Mouse (Mus musculus): ENCODE measurements around the gene Aff1.

The Aff1 gene

GRCm38 (mm10) chr5:103691624-103692530 is at the start of gene Aff1:
TSS of gene Aff1 (plus strand) at chr5:103692374.
- peak; percentile 90 to 93 for DNase-seq (ENCODE audit: low spot score in 2 of 2)

- DNase-seq (ENCODE audit: low spot score in 2 of 2): no peak
Observed at GRCm38 (mm10) chr5:103644167-103644566, 48.0 kb upstream of the Aff1 start.

- no peak for DNase-seq (ENCODE audit: low spot score in 2 of 2)
Observed at GRCm38 (mm10) chr5:103647320-103647719, 44.9 kb upstream of the Aff1 start.

- DNase-seq (ENCODE audit: low spot score in 2 of 2): no peak
Observed at GRCm38 (mm10) chr5:103654225-103654624, 37.9 kb upstream of the Aff1 start.

- no peak for DNase-seq (ENCODE audit: low spot score in 2 of 2)
Observed at GRCm38 (mm10) chr5:103654780-103655179, 37.4 kb upstream of the Aff1 start.

GRCm38 (mm10) chr5:103655346-103656118 is 36.6 kb upstream of the Aff1 start, which contains the start of gene 1700016H13Rik:
TSS of gene 1700016H13Rik (minus strand) at chr5:103656010.
- peak; percentile 78 to 79 for DNase-seq (ENCODE audit: low spot score in 2 of 2)

GRCm38 (mm10) chr5:103658921-103659320 is 33.3 kb upstream of the Aff1 start:
- no peak for DNase-seq (ENCODE audit: low spot score in 2 of 2)

GRCm38 (mm10) chr5:103659571-103659970 is 32.6 kb upstream of the Aff1 start:
- no peak for DNase-seq (ENCODE audit: low spot score in 2 of 2)

- no peak for DNase-seq (ENCODE audit: low spot score in 2 of 2)
Observed at GRCm38 (mm10) chr5:103664932-103665331, 27.2 kb upstream of the Aff1 start.

- no peak for DNase-seq (ENCODE audit: low spot score in 2 of 2)
Observed at GRCm38 (mm10) chr5:103665876-103666275, 26.3 kb upstream of the Aff1 start.

- DNase-seq (ENCODE audit: low spot score in 2 of 2): no peak
Observed at GRCm38 (mm10) chr5:103671858-103672257, 20.3 kb upstream of the Aff1 start.

GRCm38 (mm10) chr5:103673611-103674010 is 18.6 kb upstream of the Aff1 start:
- no peak for DNase-seq (ENCODE audit: low spot score in 2 of 2)

- DNase-seq (ENCODE audit: low spot score in 2 of 2): no peak
Observed at GRCm38 (mm10) chr5:103674482-103674881, 17.7 kb upstream of the Aff1 start.

- DNase-seq (ENCODE audit: low spot score in 2 of 2): no peak
Observed at GRCm38 (mm10) chr5:103676289-103676881, 15.8 kb upstream of the Aff1 start.

GRCm38 (mm10) chr5:103677894-103678293 is 14.3 kb upstream of the Aff1 start:
- no peak for DNase-seq (ENCODE audit: low spot score in 2 of 2)

- no peak for DNase-seq (ENCODE audit: low spot score in 2 of 2)
Observed at GRCm38 (mm10) chr5:103678974-103679373, 13.2 kb upstream of the Aff1 start.

- peak; percentile 66 to 78 for DNase-seq (ENCODE audit: low spot score in 2 of 2)
Observed at GRCm38 (mm10) chr5:103680381-103680780, 11.8 kb upstream of the Aff1 start.

- no peak for DNase-seq (ENCODE audit: low spot score in 2 of 2)
Observed at GRCm38 (mm10) chr5:103681824-103682223, 10.3 kb upstream of the Aff1 start.

GRCm38 (mm10) chr5:103689645-103690044 is 2.5 kb upstream of the Aff1 start:
- DNase-seq (ENCODE audit: low spot score in 2 of 2): no peak

- no peak for DNase-seq (ENCODE audit: low spot score in 2 of 2)
Observed at GRCm38 (mm10) chr5:103690190-103690589, 2.0 kb upstream of the Aff1 start.

- DNase-seq (ENCODE audit: low spot score in 2 of 2): no peak
Observed at GRCm38 (mm10) chr5:103691171-103691570, 1.0 kb upstream of the Aff1 start.

GRCm38 (mm10) chr5:103692531-103693040 is 412 bp downstream of the Aff1 start:
- peak in 1 of 2 experiments; percentile 40 for DNase-seq (ENCODE audit: low spot score in 2 of 2)

Data from urinary bladder, postnatal 36 days (tissue).